Mouse (Mus musculus) C2C12 (cell line): ENCODE measurements at regions not wholly inside any gene's neighbourhood (a gene's known extent, or its start where the extent isn't known, plus 50 kb on each side); places are given as distances from the start of the nearest gene placed in this dataset.

Source experiments
- H3K27me3 ChIP-seq: one replicate; pipeline ENCODE4 v1.6.1; 2011; ENCODE audit not compliant: control insufficient read depth, insufficient read depth, insufficient read length
- H3K36me3 ChIP-seq: one replicate; pipeline ENCODE4 v1.6.1; 2011; ENCODE audit not compliant: control insufficient read depth, insufficient read depth
- H3K4me3 ChIP-seq: one replicate; pipeline ENCODE4 v1.5.1; 2011; ENCODE audit warnings: mild to moderate bottlenecking, control low read depth; ENCODE audit not compliant: poor library complexity, insufficient read depth, severe bottlenecking
- H3K79me2 ChIP-seq: one replicate; pipeline ENCODE4 v1.6.1; 2011; ENCODE audit not compliant: control insufficient read depth, insufficient read depth
- H3K79me3 ChIP-seq: one replicate; pipeline ENCODE4 v1.6.1; 2011; ENCODE audit warnings: low read depth, control low read depth
- H3ac ChIP-seq: one replicate; pipeline ENCODE3; 2011; ENCODE audit warnings: low read depth; ENCODE audit not compliant: control insufficient read depth, insufficient read length
- CEBPB ChIP-seq: IDR thresholded peaks from one replicate; pipeline ENCODE4 v1.6.1; 2011; ENCODE audit warnings: low read depth, mild to moderate bottlenecking, control low read depth, moderate library complexity
- CTCF ChIP-seq: IDR thresholded peaks from one replicate; pipeline ENCODE4 v1.5.1; 2011; ENCODE audit not compliant: control insufficient read depth, insufficient read depth, insufficient read length
- FOSL1 ChIP-seq: IDR thresholded peaks from one replicate; pipeline ENCODE4 v1.8.0; 2011; ENCODE audit warnings: mild to moderate bottlenecking, low read length; ENCODE audit not compliant: poor library complexity, insufficient read depth, severe bottlenecking
- MAX ChIP-seq: IDR thresholded peaks from one replicate; pipeline ENCODE4 v1.6.1; 2011; ENCODE audit warnings: mild to moderate bottlenecking, control low read depth
- MYOD1 ChIP-seq: IDR thresholded peaks from one replicate; pipeline ENCODE4 v1.6.1; 2011; ENCODE audit warnings: low read depth; ENCODE audit not compliant: control insufficient read depth, insufficient read length
- MYOG ChIP-seq: IDR thresholded peaks from one replicate; pipeline ENCODE4 v1.6.1; 2011; ENCODE audit not compliant: control insufficient read depth, insufficient read length; ENCODE audit errors: extremely low read depth
- USF1 ChIP-seq: IDR thresholded peaks from one replicate; pipeline ENCODE4 v1.6.1; 2011; ENCODE audit warnings: low read depth, mild to moderate bottlenecking, control low read depth, moderate library complexity

DNA sequence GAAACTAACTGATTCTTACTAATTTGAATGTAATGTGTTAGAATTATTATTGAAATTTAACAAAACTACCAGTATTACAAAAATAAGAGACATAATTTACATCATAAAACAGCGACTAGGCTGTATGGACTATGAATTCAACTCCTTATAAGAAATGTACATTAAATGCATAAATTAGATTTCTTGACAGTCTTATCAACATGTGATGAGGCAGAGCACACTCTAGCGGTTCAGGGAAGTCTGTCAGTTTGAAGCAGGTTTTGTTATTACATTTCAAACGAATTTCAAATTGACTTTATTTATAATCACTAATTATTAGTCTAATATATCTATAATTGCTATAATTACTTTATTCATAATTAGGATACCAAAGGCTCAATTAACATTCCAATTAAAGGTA is 2214.8 kb upstream of the Pcdh17 start:
- H3ac ChIP-seq: no peak overlapping the region
- no peaks in the 10 kb centered on the region for H3K36me3 ChIP-seq
- no peaks in the 10 kb centered on the region for H3K27me3 ChIP-seq
- TF ChIP-seq CEBPB (no peak), MYOG (no peak), FOSL1 (no peak), USF1 (no peak), CTCF (no peak), MYOD1 (no peak), MAX (no peak)
- no peaks in the 10 kb centered on the region for H3K79me3 ChIP-seq
- no peak overlapping the region for H3K4me3 ChIP-seq
- H3K79me2 ChIP-seq: no peaks in the 10 kb centered on the region

DNA sequence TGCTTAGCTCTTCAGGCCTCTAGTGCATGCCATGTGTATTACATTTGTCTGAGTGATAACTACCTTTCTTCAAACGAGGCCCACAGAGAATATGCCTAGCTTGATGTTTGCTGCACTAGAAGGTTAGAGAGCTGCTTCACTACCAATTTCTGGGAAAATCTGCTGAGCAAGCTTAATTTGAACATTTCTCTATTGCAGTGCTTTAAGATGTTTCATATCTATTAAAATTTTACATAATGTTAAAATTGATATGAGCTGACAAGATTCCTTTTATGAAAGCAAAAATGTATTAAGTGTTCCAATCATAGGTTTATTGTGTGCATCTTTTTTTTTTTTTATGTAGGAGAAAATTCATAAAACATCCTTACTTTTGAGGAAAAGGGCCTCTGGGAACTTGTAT is 2207.1 kb upstream of the Pcdh17 start:
- TF ChIP-seq CTCF (no peak), CEBPB (no peak), MAX (no peak), MYOD1 (no peak), USF1 (no peak), MYOG (no peak), FOSL1 (no peak)
- H3K79me2 ChIP-seq: no peaks in the 10 kb centered on the region
- no peak overlapping the region for H3ac ChIP-seq
- H3K36me3 ChIP-seq: no peaks in the 10 kb centered on the region
- no peaks in the 10 kb centered on the region for H3K27me3 ChIP-seq
- no peak overlapping the region for H3K4me3 ChIP-seq
- no peaks in the 10 kb centered on the region for H3K79me3 ChIP-seq

DNA sequence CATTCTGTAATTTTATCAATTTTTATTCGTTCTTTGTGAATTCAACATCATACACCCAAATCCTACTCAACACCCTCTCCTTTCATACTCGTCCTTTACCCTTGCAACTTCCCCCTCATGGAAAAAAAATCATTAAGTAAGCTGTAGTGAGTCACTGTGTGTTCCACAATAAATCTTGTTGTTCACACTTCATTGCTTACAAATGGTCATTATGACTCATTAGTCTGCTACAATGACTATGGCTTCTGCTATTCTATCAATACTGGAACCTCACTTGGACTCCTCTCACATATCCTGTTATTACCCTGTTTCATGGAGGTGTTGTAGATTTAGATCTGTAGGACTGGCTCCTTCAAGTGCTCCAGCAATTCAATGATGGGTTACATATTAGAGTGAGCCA is 2200.0 kb upstream of the Pcdh17 start:
- Histone ChIP-seq H3K4me3 (no peak overlapping the region), H3K36me3 (no peaks in the 10 kb centered on the region), H3K27me3 (no peaks in the 10 kb centered on the region), H3K79me2 (no peaks in the 10 kb centered on the region), H3ac (no peak overlapping the region), H3K79me3 (no peaks in the 10 kb centered on the region)
- TF ChIP-seq MAX (no peak), MYOG (no peak), FOSL1 (no peak), CEBPB (no peak), CTCF (no peak), USF1 (no peak), MYOD1 (no peak)

DNA sequence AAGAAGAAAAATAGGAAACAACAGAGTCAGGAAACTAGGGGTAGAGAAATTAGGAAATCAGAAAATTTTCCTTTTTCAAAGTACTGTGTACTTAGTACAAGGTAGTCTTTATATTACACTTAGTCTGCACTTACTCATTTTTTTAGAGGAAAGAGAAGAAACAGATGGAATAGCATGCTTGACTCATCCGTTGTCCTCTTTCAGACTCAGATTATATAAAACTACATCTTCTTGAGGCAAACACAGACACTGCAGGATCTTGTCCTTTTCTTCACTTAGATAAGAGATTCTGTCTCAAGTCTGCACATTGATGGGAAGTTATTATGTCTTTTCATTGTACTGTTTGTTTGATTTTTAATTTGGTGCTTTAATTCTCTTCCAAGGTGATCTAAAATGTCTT is 2198.5 kb upstream of the Pcdh17 start:
- Histone ChIP-seq H3K79me2 (no peaks in the 10 kb centered on the region), H3K36me3 (no peaks in the 10 kb centered on the region), H3K4me3 (no peak overlapping the region), H3K27me3 (no peaks in the 10 kb centered on the region), H3K79me3 (no peaks in the 10 kb centered on the region), H3ac (no peak overlapping the region)
- TF ChIP-seq MYOD1 (no peak), CEBPB (no peak), MYOG (no peak), MAX (no peak), CTCF (no peak), FOSL1 (no peak), USF1 (no peak)
